Mouse (Mus musculus) adrenal gland, postnatal 36 days (tissue): ENCODE measurements around the gene G6pc3. TPM values are rescaled to one million over a fixed set of nuclear protein-coding genes. Genes with fewer than 3 reads are reported as not detected.

Source experiments
- DNase-seq, 2 experiments: peaks; one replicate each; pipeline ENCODE4 v3.0.0; 2021; ENCODE audit warnings: mixed read lengths in 1 of 2
- microRNA-seq: library from miRNA; unstranded; fragments of <30 nt; microRNA quantifications from one replicate; pipeline ENCODE4 v1.2.0, GENCODE M21; 2021
- total RNA-seq, 2 experiments: library from RNA; stranded (reverse); gene quantifications; 2 replicates each; pipeline ENCODE4 v1.2.3; 2021

Gene G6pc3
- total RNA-seq, 2 experiments from 2014 or later: 126 to 133 TPM

DNA sequence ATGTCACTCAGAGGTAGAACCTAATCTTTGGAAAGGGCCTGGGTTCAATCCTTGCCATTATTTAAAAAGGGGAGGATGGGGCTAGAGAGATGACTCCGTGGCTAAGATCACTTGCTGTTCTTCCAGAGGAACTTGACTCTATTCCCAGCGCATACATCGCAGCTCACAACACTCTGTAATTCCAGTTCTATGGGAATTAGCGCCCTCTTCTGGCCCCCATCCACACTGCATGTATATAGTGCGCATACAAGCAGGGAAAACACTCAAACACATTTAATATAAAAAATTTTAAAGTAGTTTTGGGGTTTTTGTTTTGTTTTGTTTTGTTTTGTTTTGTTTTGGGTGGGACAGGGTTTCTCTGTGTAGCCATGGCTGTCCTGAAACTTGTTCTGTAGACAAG, 52.5 kb downstream of the G6pc3 start:
- DNase-seq: no peak

Small RNA genes lying within 50 kb of the gene (microRNA-seq; reads per million reads assigned to microRNA genes)
- 9.2 reads per million, percentile 23 among the genes with 10 or more reads in this experiment for gene Mir8101

Other genes starting within 250 kb of the G6pc3 start
- not detected for gene Sost, start 222.6 kb upstream of the G6pc3 start, total RNA-seq
- gene Cfap97d1, start 205.3 kb upstream of the G6pc3 start, total RNA-seq: not detected
- 100 to 1,000 TPM in 1 of 2 experiments, 10 to 100 TPM in 1; 98.6 to 132 TPM for gene Dusp3, start 202.6 kb upstream of the G6pc3 start, total RNA-seq
- gene Mpp3, start 161.2 kb upstream of the G6pc3 start, total RNA-seq: 10 to 100 TPM in 1 of 2 experiments, 1 to 10 TPM in 1; 5.3 to 17.3 TPM
- 10 to 100 TPM; 40.3 to 48.6 TPM for gene Cd300lg, start 148.1 kb upstream of the G6pc3 start, total RNA-seq
- 10 to 100 TPM in 1 of 2 experiments, 1 to 10 TPM in 1; 8.9 to 10.8 TPM for gene Mpp2, start 101.1 kb upstream of the G6pc3 start, total RNA-seq
- gene Ppy, start 88.3 kb upstream of the G6pc3 start, total RNA-seq: not detected
- not detected for gene Pyy, start 81.8 kb upstream of the G6pc3 start, total RNA-seq
- under 1 TPM; 0.13 to 0.43 TPM for gene Nags, start 44.1 kb upstream of the G6pc3 start, total RNA-seq
- 10 to 100 TPM; 15.2 to 17.7 TPM for gene Tmem101, start 33.2 kb upstream of the G6pc3 start, total RNA-seq
- gene Lsm12, start 4.3 kb upstream of the G6pc3 start, total RNA-seq: 10 to 100 TPM; 81.9 to 90.1 TPM
- 10 to 100 TPM; 96.3 to 96.5 TPM for gene Hdac5, start 40.5 kb downstream of the G6pc3 start, total RNA-seq
- gene BC030867, start 59.3 kb downstream of the G6pc3 start, total RNA-seq: under 1 TPM; 0.66 to 0.76 TPM
- gene Asb16, start 79.1 kb downstream of the G6pc3 start, total RNA-seq: under 1 TPM; 0.10 to 0.30 TPM
- 10 to 100 TPM; 47.3 to 60.4 TPM for gene Tmub2, start 95.3 kb downstream of the G6pc3 start, total RNA-seq
- gene Atxn7l3, start 107.0 kb downstream of the G6pc3 start, total RNA-seq: 10 to 100 TPM; 51.6 to 54.2 TPM
- gene Ubtf, start 130.1 kb downstream of the G6pc3 start, total RNA-seq: 100 to 1,000 TPM; 101 to 103 TPM
- 1 to 10 TPM in 1 of 2 experiments, under 1 TPM in 1; 0.56 to 1.8 TPM for gene Slc4a1, start 176.6 kb downstream of the G6pc3 start, total RNA-seq
- gene Rundc3a, start 203.8 kb downstream of the G6pc3 start, total RNA-seq: 10 to 100 TPM; 29.1 to 29.6 TPM
- 100 to 1,000 TPM; 453 to 470 TPM for gene Slc25a39, start 218.3 kb downstream of the G6pc3 start, total RNA-seq
- 100 to 1,000 TPM; 181 to 214 TPM for gene Grn, start 240.7 kb downstream of the G6pc3 start, total RNA-seq